Mouse (Mus musculus): ENCODE measurements around the gene Rgs6.

- TF ChIP-seq CTCF (IDR thresholded peaks at IDR 0.05; ENCODE audit: low read depth, low read length) (no peak), POLR2A (IDR thresholded peaks at IDR 0.05; ENCODE audit: borderline replicate concordance, low read depth, low read length) (no peak)
These were observed 28.4 kb downstream of the Rgs6 start for GRCm38 (mm10) chr12:82616486-82616812.

Measured in bone marrow macrophage, adult 2 months (primary cell).